Mouse (Mus musculus) erythroblast, embryonic 14.5 days (primary cell): ENCODE data around the gene Mmp15.

Source experiments
- GATA1 ChIP-seq: IDR thresholded peaks from 2 replicates; pipeline ENCODE4 v1.6.1; 2012; ENCODE audit warnings: low read length, inconsistent platforms, mixed read lengths
- TAL1 ChIP-seq: IDR thresholded peaks from 3 replicates; pipeline ENCODE4 v1.6.1; 2012; ENCODE audit warnings: low read length, inconsistent platforms, mixed read lengths

DNA sequence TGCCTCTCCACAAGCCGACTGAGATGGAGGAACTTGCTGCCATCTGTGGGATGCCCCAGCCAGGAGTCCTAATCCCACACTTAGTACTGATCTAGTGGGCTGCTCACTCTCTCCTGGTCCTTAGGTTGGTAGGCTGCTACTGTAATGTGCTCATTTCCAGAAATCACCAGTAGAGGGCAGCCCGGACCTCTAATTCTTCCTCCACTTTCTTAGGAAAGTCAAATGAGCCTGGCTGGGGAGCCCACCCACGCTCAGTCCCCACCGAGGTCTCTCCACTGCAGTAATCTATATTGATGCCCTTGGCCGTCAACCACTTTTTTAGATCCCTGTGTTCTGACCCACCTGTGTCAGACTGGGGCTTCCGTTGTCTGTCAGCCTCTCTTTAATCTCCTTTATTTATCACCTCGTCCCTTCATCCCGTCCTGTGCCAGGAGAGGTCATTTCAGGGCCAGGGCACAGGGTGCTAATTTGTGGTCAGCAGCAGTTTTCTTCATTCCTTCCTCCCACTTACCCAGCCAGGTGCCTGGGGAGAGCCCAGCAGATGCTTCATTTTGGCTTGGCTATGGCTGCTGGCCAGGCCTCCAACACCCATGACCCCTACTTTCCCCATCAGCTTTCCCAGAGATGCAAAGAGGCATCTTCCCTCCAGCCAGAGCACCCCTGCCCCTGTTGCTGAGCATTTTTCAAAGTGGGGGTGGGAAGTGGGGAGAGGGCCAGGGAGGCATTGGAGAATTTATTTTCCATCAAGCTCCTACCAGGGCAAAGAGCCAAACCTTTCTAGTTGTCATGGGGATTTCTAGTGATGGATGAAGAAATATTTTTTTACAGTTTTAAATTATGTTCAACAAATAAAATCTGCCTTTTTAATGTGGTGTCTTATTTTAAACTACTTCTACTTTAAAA, 5.2 kb upstream of the Mmp15 start:
- TF ChIP-seq GATA1 (no peak), TAL1 (no peak)
